Mouse (Mus musculus): ENCODE measurements around the gene Ptprd. TPM values are rescaled to one million over a fixed set of nuclear protein-coding genes. Genes with fewer than 3 reads are reported as not detected.

Gene Ptprd
- 21.0 and 24.7 TPM in 2 replicates for polyA plus RNA-seq (2014; fragmentation: Nextera tagmentation; extraction: Ambion mirVana)

- H3K9ac ChIP-seq (ENCODE audit: low read length), result peak within 1 kb of the TSS; percentile 30; the same call in 1 of the 2 replicates
- ATAC-seq (ENCODE audit: insufficient number of reproducible peaks, low FRiP score, low TSS enrichment, low read depth) (peak; percentile 90), DNase-seq (ENCODE audit: low spot score) (peak; percentile 70)
- H3K9me3 ChIP-seq (ENCODE audit: control insufficient read depth, low read length), result no peaks in the 10 kb centered on the region
- peak within 1 kb of the TSS; percentile 45 for H3K4me3 ChIP-seq (ENCODE audit: low read depth, low read length)
- H3K4me2 ChIP-seq (ENCODE audit: low read depth, severe bottlenecking), result peak within 1 kb of the TSS; percentile 79
- no peak within 1 kb of the TSS for H3K27ac ChIP-seq (replicated peaks; ENCODE audit: low read depth, low read length)
- WGBS, result under 1% methylated on average over 65 of the region's 86 CpGs
- H3K36me3 ChIP-seq (ENCODE audit: control insufficient read depth, insufficient read depth, low read length), result no peaks in the 10 kb centered on the region
- peaks cover 7% of the 10 kb centered on the region; the same call in 1 of the 2 replicates for H3K27me3 ChIP-seq (ENCODE audit: control insufficient read depth, insufficient read depth, low read length)
- no peaks in the 10 kb centered on the region for H3K4me1 ChIP-seq (ENCODE audit: control insufficient read depth, insufficient read depth, low read length)
Observed at GRCm38 (mm10) chr4:78211529-78212494, at the start of gene Ptprd. TSS of gene Ptprd (minus strand) at chr4:78211961.

GRCm38 (mm10) chr4:78235820-78236219 lies 24.1 kb upstream of the Ptprd start:
- no peak overlapping the region for H3K4me3 ChIP-seq (ENCODE audit: low read depth, low read length)
- H3K9ac ChIP-seq (ENCODE audit: low read length), result no peak overlapping the region
- H3K9me3 ChIP-seq (ENCODE audit: control insufficient read depth, low read length), result no peaks in the 10 kb centered on the region
- ATAC-seq (ENCODE audit: insufficient number of reproducible peaks, low FRiP score, low TSS enrichment, low read depth) (no peak), DNase-seq (ENCODE audit: low spot score) (no peak)
- WGBS, result 88% methylated on average over 2 of the region's 2 CpGs
- H3K36me3 ChIP-seq (ENCODE audit: control insufficient read depth, insufficient read depth, low read length), result no peaks in the 10 kb centered on the region
- H3K4me2 ChIP-seq (ENCODE audit: low read depth, severe bottlenecking), result no peak overlapping the region
- no peaks in the 10 kb centered on the region for H3K27me3 ChIP-seq (ENCODE audit: control insufficient read depth, insufficient read depth, low read length)
- no peak overlapping the region for H3K27ac ChIP-seq (replicated peaks; ENCODE audit: low read depth, low read length)
- H3K4me1 ChIP-seq (ENCODE audit: control insufficient read depth, insufficient read depth, low read length), result no peaks in the 10 kb centered on the region

- H3K4me2 ChIP-seq (ENCODE audit: low read depth, severe bottlenecking), result no peak overlapping the region
- H3K9me3 ChIP-seq (ENCODE audit: control insufficient read depth, low read length), result no peaks in the 10 kb centered on the region
- WGBS, result 83% methylated on average over 2 of the region's 2 CpGs
- H3K27ac ChIP-seq (replicated peaks; ENCODE audit: low read depth, low read length), result no peak overlapping the region
- no peak overlapping the region for H3K4me3 ChIP-seq (ENCODE audit: low read depth, low read length)
- no peaks in the 10 kb centered on the region for H3K27me3 ChIP-seq (ENCODE audit: control insufficient read depth, insufficient read depth, low read length)
- H3K36me3 ChIP-seq (ENCODE audit: control insufficient read depth, insufficient read depth, low read length), result no peaks in the 10 kb centered on the region
- no peak overlapping the region for H3K9ac ChIP-seq (ENCODE audit: low read length)
- DNase-seq (ENCODE audit: low spot score) (no peak), ATAC-seq (ENCODE audit: insufficient number of reproducible peaks, low FRiP score, low TSS enrichment, low read depth) (no peak)
- H3K4me1 ChIP-seq (ENCODE audit: control insufficient read depth, insufficient read depth, low read length), result no peaks in the 10 kb centered on the region
Observed at GRCm38 (mm10) chr4:78235316-78235715, 23.6 kb upstream of the Ptprd start.

GRCm38 (mm10) chr4:78234681-78235080 lies 22.9 kb upstream of the Ptprd start:
- Histone ChIP-seq H3K4me1 (ENCODE audit: control insufficient read depth, insufficient read depth, low read length) (no peaks in the 10 kb centered on the region), H3K9me3 (ENCODE audit: control insufficient read depth, low read length) (no peaks in the 10 kb centered on the region), H3K9ac (ENCODE audit: low read length) (no peak overlapping the region), H3K4me3 (ENCODE audit: low read depth, low read length) (no peak overlapping the region), H3K27ac (replicated peaks; ENCODE audit: low read depth, low read length) (no peak overlapping the region), H3K27me3 (ENCODE audit: control insufficient read depth, insufficient read depth, low read length) (no peaks in the 10 kb centered on the region), H3K36me3 (ENCODE audit: control insufficient read depth, insufficient read depth, low read length) (no peaks in the 10 kb centered on the region), H3K4me2 (ENCODE audit: low read depth, severe bottlenecking) (no peak overlapping the region)
- no peak for DNase-seq (ENCODE audit: low spot score)
- ATAC-seq (ENCODE audit: insufficient number of reproducible peaks, low FRiP score, low TSS enrichment, low read depth), result no peak
- 97% methylated on average over 1 of the region's 1 CpGs for WGBS

GRCm38 (mm10) chr4:78213949-78214348 lies 2.2 kb upstream of the Ptprd start:
- Histone ChIP-seq H3K27ac (replicated peaks; ENCODE audit: low read depth, low read length) (no peak overlapping the region), H3K4me1 (ENCODE audit: control insufficient read depth, insufficient read depth, low read length) (no peaks in the 10 kb centered on the region), H3K4me3 (ENCODE audit: low read depth, low read length) (no peak overlapping the region), H3K9me3 (ENCODE audit: control insufficient read depth, low read length) (no peaks in the 10 kb centered on the region), H3K36me3 (ENCODE audit: control insufficient read depth, insufficient read depth, low read length) (no peaks in the 10 kb centered on the region), H3K4me2 (ENCODE audit: low read depth, severe bottlenecking) (no peak overlapping the region), H3K9ac (ENCODE audit: low read length) (no peak overlapping the region), H3K27me3 (ENCODE audit: control insufficient read depth, insufficient read depth, low read length) (peaks cover 7% of the 10 kb centered on the region; the same call in 1 of the 2 replicates)
- DNase-seq (ENCODE audit: low spot score), result no peak
- WGBS, result 76% methylated on average over 4 of the region's 4 CpGs
- no peak for ATAC-seq (ENCODE audit: insufficient number of reproducible peaks, low FRiP score, low TSS enrichment, low read depth)

- WGBS, result 76% methylated on average over 4 of the region's 4 CpGs
- H3K4me1 ChIP-seq (ENCODE audit: control insufficient read depth, insufficient read depth, low read length), result no peaks in the 10 kb centered on the region
- H3K9ac ChIP-seq (ENCODE audit: low read length), result no peak overlapping the region
- peaks cover 7% of the 10 kb centered on the region; the same call in 1 of the 2 replicates for H3K27me3 ChIP-seq (ENCODE audit: control insufficient read depth, insufficient read depth, low read length)
- no peaks in the 10 kb centered on the region for H3K36me3 ChIP-seq (ENCODE audit: control insufficient read depth, insufficient read depth, low read length)
- no peaks in the 10 kb centered on the region for H3K9me3 ChIP-seq (ENCODE audit: control insufficient read depth, low read length)
- no peak for ATAC-seq (ENCODE audit: insufficient number of reproducible peaks, low FRiP score, low TSS enrichment, low read depth)
- no peak for DNase-seq (ENCODE audit: low spot score)
- H3K4me3 ChIP-seq (ENCODE audit: low read depth, low read length), result no peak overlapping the region
- H3K27ac ChIP-seq (replicated peaks; ENCODE audit: low read depth, low read length), result no peak overlapping the region
- no peak overlapping the region for H3K4me2 ChIP-seq (ENCODE audit: low read depth, severe bottlenecking)
Observed at GRCm38 (mm10) chr4:78212941-78213340, 1.2 kb upstream of the Ptprd start.

GRCm38 (mm10) chr4:78210878-78211528 lies 758 bp downstream of the Ptprd start:
- DNase-seq (ENCODE audit: low spot score), result no peak
- 39% methylated on average over 9 of the region's 9 CpGs for WGBS
- Histone ChIP-seq H3K4me3 (ENCODE audit: low read depth, low read length) (peak overlapping the region; percentile 45), H3K4me2 (ENCODE audit: low read depth, severe bottlenecking) (peak overlapping the region; percentile 79), H3K9me3 (ENCODE audit: control insufficient read depth, low read length) (no peaks in the 10 kb centered on the region), H3K27me3 (ENCODE audit: control insufficient read depth, insufficient read depth, low read length) (peaks cover 7% of the 10 kb centered on the region; the same call in 1 of the 2 replicates), H3K9ac (ENCODE audit: low read length) (no peak overlapping the region), H3K36me3 (ENCODE audit: control insufficient read depth, insufficient read depth, low read length) (no peaks in the 10 kb centered on the region), H3K4me1 (ENCODE audit: control insufficient read depth, insufficient read depth, low read length) (no peaks in the 10 kb centered on the region), H3K27ac (replicated peaks; ENCODE audit: low read depth, low read length) (no peak overlapping the region)
- peak; percentile 28; the same call in 1 of the 2 replicates for ATAC-seq (ENCODE audit: insufficient number of reproducible peaks, low FRiP score, low TSS enrichment, low read depth)

GRCm38 (mm10) chr4:78205018-78205417 lies 6.7 kb downstream of the Ptprd start:
- 61% methylated on average over 3 of the region's 3 CpGs for WGBS
- Histone ChIP-seq H3K36me3 (ENCODE audit: control insufficient read depth, insufficient read depth, low read length) (no peaks in the 10 kb centered on the region), H3K4me2 (ENCODE audit: low read depth, severe bottlenecking) (no peak overlapping the region), H3K4me3 (ENCODE audit: low read depth, low read length) (no peak overlapping the region), H3K9me3 (ENCODE audit: control insufficient read depth, low read length) (no peaks in the 10 kb centered on the region), H3K9ac (ENCODE audit: low read length) (no peak overlapping the region), H3K4me1 (ENCODE audit: control insufficient read depth, insufficient read depth, low read length) (no peaks in the 10 kb centered on the region), H3K27ac (replicated peaks; ENCODE audit: low read depth, low read length) (no peak overlapping the region), H3K27me3 (ENCODE audit: control insufficient read depth, insufficient read depth, low read length) (no peaks in the 10 kb centered on the region)
- DNase-seq (ENCODE audit: low spot score), result no peak
- ATAC-seq (ENCODE audit: insufficient number of reproducible peaks, low FRiP score, low TSS enrichment, low read depth), result no peak
